Mouse (Mus musculus): ENCODE results near the gene Ddx42. TPM values are rescaled to one million over a fixed set of nuclear protein-coding genes. Genes with fewer than 3 reads are reported as not detected.

Gene Ddx42
- 28.4 TPM for polyA plus RNA-seq (2014; fragmentation: Illumina TruSeq; extraction: RNeasy Lipid Tissue Mini Kit (QIAGEN cat#74804); ENCODE audit: low read depth, low replicate concordance)

GRCm38 (mm10) chr11:106216730-106217490 lies at the start of gene Ddx42:
TSS of gene Ddx42 (plus strand) at chr11:106216926.

GRCm38 (mm10) chr11:106202123-106202465 lies 14.6 kb upstream of the Ddx42 start, which contains the start of gene Strada:
TSS of gene Strada (minus strand) at chr11:106202168.

GRCm38 (mm10) chr11:106215927-106216729 lies 598 bp upstream of the Ddx42 start, which contains the start of gene Ccdc47:
TSS of gene Ccdc47 (minus strand) at chr11:106216344.

GRCm38 (mm10) chr11:106255685-106256451 lies 39.1 kb downstream of the Ddx42 start, which contains the start of the genes Ftsj3 and Psmc5:
TSS of gene Ftsj3 (minus strand) at chr11:106256079.
TSS of gene Psmc5 (plus strand) at chr11:106256154.

GRCm38 (mm10) chr11:106272644-106273310 lies 56.1 kb downstream of the Ddx42 start, which contains the start of gene Smarcd2:
TSS of gene Smarcd2 (minus strand) at chr11:106272972.

GRCm38 (mm10) chr11:106276454-106276853 lies 59.7 kb downstream of the Ddx42 start, which contains the start of gene Tcam1:
TSS of gene Tcam1 (plus strand) at chr11:106276672.

Other genes with a start within 250 kb of the Ddx42 start
- 24.2 TPM for gene Ace, start 249.0 kb upstream of the Ddx42 start, polyA plus RNA-seq (2014; fragmentation: Illumina TruSeq; extraction: RNeasy Lipid Tissue Mini Kit (QIAGEN cat#74804); ENCODE audit: low read depth, low replicate concordance)
- not detected for gene Ace3, start 222.3 kb upstream of the Ddx42 start, polyA plus RNA-seq (2014; fragmentation: Illumina TruSeq; extraction: RNeasy Lipid Tissue Mini Kit (QIAGEN cat#74804); ENCODE audit: low read depth, low replicate concordance)
- not detected for gene Kcnh6, start 208.8 kb upstream of the Ddx42 start, polyA plus RNA-seq (2014; fragmentation: Illumina TruSeq; extraction: RNeasy Lipid Tissue Mini Kit (QIAGEN cat#74804); ENCODE audit: low read depth, low replicate concordance)
- gene Dcaf7, start 180.1 kb upstream of the Ddx42 start, polyA plus RNA-seq (2014; fragmentation: Illumina TruSeq; extraction: RNeasy Lipid Tissue Mini Kit (QIAGEN cat#74804); ENCODE audit: low read depth, low replicate concordance), result 32.6 TPM
- gene Taco1, start 150.9 kb upstream of the Ddx42 start, polyA plus RNA-seq (2014; fragmentation: Illumina TruSeq; extraction: RNeasy Lipid Tissue Mini Kit (QIAGEN cat#74804); ENCODE audit: low read depth, low replicate concordance), result 61.1 TPM
- 33.8 TPM for gene Map3k3, start 132.3 kb upstream of the Ddx42 start, polyA plus RNA-seq (2014; fragmentation: Illumina TruSeq; extraction: RNeasy Lipid Tissue Mini Kit (QIAGEN cat#74804); ENCODE audit: low read depth, low replicate concordance)
- not detected for gene Gm10840, start 56.1 kb upstream of the Ddx42 start, polyA plus RNA-seq (2014; fragmentation: Illumina TruSeq; extraction: RNeasy Lipid Tissue Mini Kit (QIAGEN cat#74804); ENCODE audit: low read depth, low replicate concordance)
- gene Limd2, start 56.1 kb upstream of the Ddx42 start, polyA plus RNA-seq (2014; fragmentation: Illumina TruSeq; extraction: RNeasy Lipid Tissue Mini Kit (QIAGEN cat#74804); ENCODE audit: low read depth, low replicate concordance), result 4.6 TPM
- 10.7 TPM for gene Strada, start 14.8 kb upstream of the Ddx42 start, polyA plus RNA-seq (2014; fragmentation: Illumina TruSeq; extraction: RNeasy Lipid Tissue Mini Kit (QIAGEN cat#74804); ENCODE audit: low read depth, low replicate concordance)
- 116 TPM for gene Ccdc47, start 582 bp upstream of the Ddx42 start, polyA plus RNA-seq (2014; fragmentation: Illumina TruSeq; extraction: RNeasy Lipid Tissue Mini Kit (QIAGEN cat#74804); ENCODE audit: low read depth, low replicate concordance)
- 29.6 TPM for gene Ftsj3, start 39.2 kb downstream of the Ddx42 start, polyA plus RNA-seq (2014; fragmentation: Illumina TruSeq; extraction: RNeasy Lipid Tissue Mini Kit (QIAGEN cat#74804); ENCODE audit: low read depth, low replicate concordance)
- 140 TPM for gene Psmc5, start 39.2 kb downstream of the Ddx42 start, polyA plus RNA-seq (2014; fragmentation: Illumina TruSeq; extraction: RNeasy Lipid Tissue Mini Kit (QIAGEN cat#74804); ENCODE audit: low read depth, low replicate concordance)
- 18.9 TPM for gene Smarcd2, start 56.0 kb downstream of the Ddx42 start, polyA plus RNA-seq (2014; fragmentation: Illumina TruSeq; extraction: RNeasy Lipid Tissue Mini Kit (QIAGEN cat#74804); ENCODE audit: low read depth, low replicate concordance)
- gene Tcam1, start 59.7 kb downstream of the Ddx42 start, polyA plus RNA-seq (2014; fragmentation: Illumina TruSeq; extraction: RNeasy Lipid Tissue Mini Kit (QIAGEN cat#74804); ENCODE audit: low read depth, low replicate concordance), result not detected
- not detected for gene Gh, start 84.9 kb downstream of the Ddx42 start, polyA plus RNA-seq (2014; fragmentation: Illumina TruSeq; extraction: RNeasy Lipid Tissue Mini Kit (QIAGEN cat#74804); ENCODE audit: low read depth, low replicate concordance)
- gene Cd79b, start 97.8 kb downstream of the Ddx42 start, polyA plus RNA-seq (2014; fragmentation: Illumina TruSeq; extraction: RNeasy Lipid Tissue Mini Kit (QIAGEN cat#74804); ENCODE audit: low read depth, low replicate concordance), result 1.9 TPM
- 19.6 TPM for gene Scn4a, start 136.4 kb downstream of the Ddx42 start, polyA plus RNA-seq (2014; fragmentation: Illumina TruSeq; extraction: RNeasy Lipid Tissue Mini Kit (QIAGEN cat#74804); ENCODE audit: low read depth, low replicate concordance)
- 1.9 TPM for gene Prr29, start 148.5 kb downstream of the Ddx42 start, polyA plus RNA-seq (2014; fragmentation: Illumina TruSeq; extraction: RNeasy Lipid Tissue Mini Kit (QIAGEN cat#74804); ENCODE audit: low read depth, low replicate concordance)
- 33.8 TPM for gene Icam2, start 171.1 kb downstream of the Ddx42 start, polyA plus RNA-seq (2014; fragmentation: Illumina TruSeq; extraction: RNeasy Lipid Tissue Mini Kit (QIAGEN cat#74804); ENCODE audit: low read depth, low replicate concordance)